Mouse (Mus musculus) adrenal gland, adult 18-20 months (tissue): ENCODE results near the gene Zfp451. TPM values are rescaled to one million over a fixed set of nuclear protein-coding genes. Genes with fewer than 3 reads are reported as not detected.

Source experiments
- DNase-seq, 2 experiments: peaks; one replicate each; pipeline ENCODE4 v3.0.0; 2021 to 2022; ENCODE audit warnings: low spot score in 2 of 2
- total RNA-seq, 2 experiments: library from RNA; stranded (reverse); gene quantifications; 1 replicate in 1 of 2; 2 replicates in 1 of 2; pipeline ENCODE4 v1.2.3; 2021

Zfp451 gene
- total RNA-seq, 2 experiments from 2014 or later: 30.8 to 32.8 TPM

DNA sequence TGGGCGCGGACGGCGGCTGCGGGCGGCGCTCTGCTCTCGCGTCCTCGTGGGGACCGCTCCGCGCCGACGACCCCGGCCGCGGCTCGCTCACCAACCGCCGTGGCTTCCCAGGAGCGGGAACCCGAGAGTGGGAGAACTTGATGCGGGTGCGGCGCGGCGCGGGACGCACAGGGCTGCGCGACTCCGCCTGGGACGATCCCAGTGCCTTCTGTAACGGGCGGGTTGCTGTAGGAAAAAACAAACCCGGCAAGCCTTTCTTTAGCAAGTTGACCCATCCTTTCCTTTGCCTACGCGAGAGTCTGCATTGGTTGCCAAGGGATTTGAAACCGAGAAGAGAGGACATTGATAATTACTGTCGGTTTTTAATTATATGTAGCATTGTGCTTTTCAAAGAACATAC lies 94.2 kb downstream of the Zfp451 start:
- no peak for DNase-seq

DNA sequence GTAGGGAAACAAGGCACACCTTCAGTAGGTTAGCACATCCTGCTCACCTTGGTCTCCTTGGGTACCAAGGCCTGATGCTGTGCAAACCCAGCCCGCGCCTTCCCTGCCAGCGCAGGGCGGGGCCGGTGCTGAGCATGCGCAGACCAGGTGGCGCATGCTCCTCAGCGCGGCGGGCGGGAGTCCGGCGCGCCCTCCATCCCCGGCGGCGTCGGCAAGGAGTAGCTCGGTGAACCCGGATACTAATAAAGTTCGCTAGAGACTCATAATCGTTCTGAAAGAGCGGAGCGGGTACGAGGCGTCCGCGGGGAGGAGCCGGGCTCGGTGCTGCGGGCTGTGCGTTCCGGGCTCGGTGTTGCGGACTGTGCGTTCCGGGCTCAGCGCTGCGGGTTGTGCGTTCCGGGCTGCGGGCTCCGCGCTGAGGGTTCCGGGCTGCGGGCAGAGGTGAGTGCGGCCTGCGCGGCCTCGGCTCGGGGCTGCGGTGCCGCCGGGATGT lies 94.6 kb downstream of the Zfp451 start, which contains the start of gene Rab23:
TSS of gene Rab23 (plus strand) at position 155 of the 493 bp plus-strand sequence.
- DNase-seq: peak; percentile 77 to 82

DNA sequence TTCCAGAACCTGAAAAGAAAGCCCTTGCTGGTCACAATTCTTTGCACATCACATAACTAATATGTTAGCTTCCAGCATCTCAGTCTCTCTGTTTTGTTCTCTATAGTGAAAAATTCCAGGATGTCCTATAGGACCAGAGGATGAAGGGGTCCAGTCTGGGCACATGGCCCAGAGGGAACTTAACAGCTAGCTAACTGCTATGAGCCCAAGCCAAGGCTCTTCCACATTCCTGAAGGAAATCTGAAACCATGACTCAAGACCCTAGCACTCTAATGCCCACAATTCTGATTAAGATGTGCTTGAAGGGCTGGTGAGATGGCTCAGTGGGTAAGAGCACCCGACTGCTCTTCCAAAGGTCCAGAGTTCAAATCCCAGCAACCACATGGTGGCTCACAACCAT lies 96.8 kb downstream of the Zfp451 start:
- DNase-seq: no peak

DNA sequence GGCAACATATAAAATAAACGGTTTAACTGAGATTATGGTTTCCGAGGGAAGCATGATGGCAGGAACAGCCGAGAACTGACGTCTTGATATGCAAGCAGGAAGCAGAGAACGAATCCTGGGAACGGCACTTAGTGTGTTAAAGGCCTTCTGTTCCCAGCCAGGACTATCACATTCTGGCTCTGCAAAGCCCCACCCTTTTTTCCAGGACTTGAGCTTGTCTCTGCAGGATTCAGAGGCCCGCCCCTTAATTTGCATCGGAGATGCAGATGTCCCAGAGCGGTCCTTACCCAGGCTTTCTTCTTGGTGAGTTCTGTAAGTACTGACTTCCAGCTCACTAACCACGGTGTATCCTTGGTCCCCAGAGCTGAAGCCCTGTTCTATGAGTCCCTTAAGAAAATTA lies 99.6 kb downstream of the Zfp451 start:
- DNase-seq: no peak

DNA sequence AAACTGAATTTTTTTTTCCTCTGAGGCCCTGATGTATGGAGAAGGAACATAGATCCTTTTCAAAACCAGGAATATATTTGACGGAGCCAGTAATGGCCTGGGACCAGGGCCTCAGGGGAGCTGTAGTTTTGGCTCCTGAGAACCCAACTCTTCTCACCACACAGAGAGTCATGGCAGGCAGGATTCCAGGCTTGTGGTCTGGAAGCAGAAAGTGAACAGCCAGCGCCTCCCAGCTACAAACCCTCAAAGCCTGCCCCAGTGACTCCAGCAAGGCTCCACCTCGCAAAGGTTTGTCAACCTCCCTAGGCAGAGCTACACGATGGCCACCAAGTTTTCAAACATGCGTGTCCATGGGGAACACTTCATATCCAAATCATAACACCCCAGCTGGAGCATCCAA lies 102.4 kb downstream of the Zfp451 start:
- no peak for DNase-seq

Other genes with a start within 250 kb of the Zfp451 start
- 1 to 10 TPM; 3.7 to 4.9 TPM for gene Prim2, start 144.8 kb downstream of the Zfp451 start, total RNA-seq
- 10 to 100 TPM in 1 of 2 experiments, 1 to 10 TPM in 1; 8.3 to 13.5 TPM for gene Rab23, start 94.7 kb downstream of the Zfp451 start, total RNA-seq
- gene Bag2, start 56.8 kb downstream of the Zfp451 start, total RNA-seq: 10 to 100 TPM; 15.7 to 17.9 TPM
- gene Bend6, start 93.2 kb upstream of the Zfp451 start, total RNA-seq: 1 to 10 TPM in 1 of 2 experiments, under 1 TPM in 1; 0.83 to 1.2 TPM
- 100 to 1,000 TPM; 123 to 171 TPM for gene Dst, start 93.6 kb upstream of the Zfp451 start, total RNA-seq